Mouse (Mus musculus): ENCODE data around the gene Ldlrad3.

DNA sequence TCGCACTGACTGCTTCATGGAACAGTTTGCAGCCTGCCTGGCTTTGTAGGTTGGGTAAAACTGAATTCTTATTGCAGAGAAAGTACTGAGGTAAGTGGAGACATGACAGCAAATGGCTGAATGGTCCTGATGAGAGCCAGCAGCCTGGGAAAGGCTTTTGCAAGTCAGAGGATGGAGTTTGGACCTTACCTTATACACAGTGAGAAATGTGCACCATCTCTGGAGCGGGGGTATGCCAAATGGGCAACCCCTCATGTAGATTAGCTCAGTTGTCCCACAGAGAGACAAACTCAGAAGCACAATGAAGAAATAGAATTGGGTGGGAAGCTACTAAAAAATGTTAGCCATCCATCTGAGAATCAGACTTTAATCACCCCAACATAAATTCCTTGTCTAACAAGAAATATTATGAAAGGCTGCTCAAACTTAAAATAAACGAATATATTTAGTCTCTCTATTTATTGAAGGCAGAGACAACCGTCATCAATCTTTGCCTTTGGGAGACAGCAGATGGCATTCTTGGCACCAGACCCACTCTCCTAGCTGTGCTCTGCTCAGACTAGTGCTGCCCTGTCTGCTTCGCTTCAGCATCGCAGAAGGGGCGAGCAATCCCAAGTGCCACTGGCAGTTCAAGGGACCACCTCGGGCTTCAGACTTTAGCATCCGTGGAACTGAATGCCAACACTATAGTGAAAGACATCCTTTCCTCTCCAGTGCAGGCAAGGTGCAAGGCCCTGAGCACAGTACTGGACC lies 51.5 kb downstream of the Ldlrad3 start:
- TF ChIP-seq CTCF (IDR thresholded peaks at IDR 0.05; ENCODE audit: control insufficient read depth, insufficient read depth, insufficient read length) (no peak), MYOG (IDR thresholded peaks at IDR 0.05; ENCODE audit: control insufficient read depth, extremely low read depth, insufficient read length) (no peak), MAX (IDR thresholded peaks at IDR 0.05) (no peak), CEBPB (IDR thresholded peaks at IDR 0.05; ENCODE audit: low read depth) (no peak), USF1 (IDR thresholded peaks at IDR 0.05; ENCODE audit: low read depth) (no peak), MYOD1 (IDR thresholded peaks at IDR 0.05; ENCODE audit: control insufficient read depth, insufficient read length, low read depth) (no peak)
